Comparison of ENCODE assay signal across 9 mouse cellular contexts in genomic region chr11:75463624-75464023, GRCm38 (mm10). TPM values are rescaled to one million over a fixed set of nuclear protein-coding genes. Genes with fewer than 3 reads are reported as not detected.
DNase-seq lines count a peak whose midpoint lies in the region; ATAC-seq and TF ChIP-seq lines count a peak whose summit lies in the region.
"Had no signal": no experiment of that assay in that cellular context is flagged by ENCODE, and none has a peak within 500 bp of the region (broad histone marks: within the 10 kb centered on the region; RNA-seq: fewer than 3 reads in every experiment).

No protein-coding gene starts in this region.

- peaks cover 64% of the 10 kb centered on the region for H3K4me1 ChIP-seq in heart, embryonic 10.5 days
- H3K4me1 ChIP-seq in lung, embryonic 15.5 days, result peaks cover 48% of the 10 kb centered on the region
- H3K4me1 ChIP-seq in lung, adult 2 months (ENCODE audit: control insufficient read depth, insufficient read depth, low read length), result peaks cover 23% of the 10 kb centered on the region
- peaks cover 41% of the 10 kb centered on the region for H3K4me1 ChIP-seq in intestine, embryonic 15.5 days (replicated peaks)
- H3K4me1 ChIP-seq in small intestine, adult 2 months (ENCODE audit: control insufficient read depth, insufficient read depth, insufficient read length, low read length), result peaks cover 30% of the 10 kb centered on the region

- peaks cover 31% of the 10 kb centered on the region for H3K36me3 ChIP-seq in heart, embryonic 10.5 days
- peaks cover 8% of the 10 kb centered on the region for H3K36me3 ChIP-seq in lung, embryonic 15.5 days
- H3K36me3 ChIP-seq in intestine, embryonic 15.5 days, result peaks cover 6% of the 10 kb centered on the region; the same call in 1 of the 2 replicates
- H3K36me3 ChIP-seq in small intestine, adult 2 months (ENCODE audit: control insufficient read depth, insufficient read depth, low read length), result peaks cover 27% of the 10 kb centered on the region

- H3K27me3 ChIP-seq in heart, embryonic 10.5 days (ENCODE audit: insufficient read depth, poor library complexity, severe bottlenecking), result no peaks in the 10 kb centered on the region
- H3K27me3 ChIP-seq in lung, embryonic 15.5 days, result no peaks in the 10 kb centered on the region
- no peaks in the 10 kb centered on the region for H3K27me3 ChIP-seq in intestine, embryonic 15.5 days (replicated peaks)
- H3K27me3 ChIP-seq in small intestine, adult 2 months (ENCODE audit: control insufficient read depth, insufficient read depth, low read length), result no peaks in the 10 kb centered on the region

- peak overlapping the region; percentile 91; the same call in 1 of the 2 replicates for H3K27ac ChIP-seq in heart, embryonic 10.5 days
- peak overlapping the region; percentile 65 for H3K27ac ChIP-seq in lung, embryonic 15.5 days
- peak overlapping the region; percentile 41; the same call in 1 of the 2 replicates for H3K27ac ChIP-seq in intestine, embryonic 15.5 days
- peak overlapping the region; percentile 44 for H3K27ac ChIP-seq in small intestine, adult 2 months (ENCODE audit: insufficient read depth, low read depth, low read length)

- H3K4me2 ChIP-seq in lung, embryonic 15.5 days, result peak overlapping the region; percentile 98
- H3K4me2 ChIP-seq in intestine, embryonic 15.5 days (replicated peaks), result peak overlapping the region; percentile 91

- H3K9me3 ChIP-seq in heart, embryonic 10.5 days, result no peaks in the 10 kb centered on the region
- H3K9me3 ChIP-seq in lung, embryonic 15.5 days, result no peaks in the 10 kb centered on the region
- H3K9me3 ChIP-seq in intestine, embryonic 15.5 days, result no peaks in the 10 kb centered on the region

- H3K9ac ChIP-seq in lung, embryonic 15.5 days, result peak overlapping the region; percentile 21; the same call in 1 of the 2 replicates
- H3K9ac ChIP-seq in intestine, embryonic 15.5 days, result no peak overlapping the region

- no peak for ATAC-seq in lung, embryonic 15.5 days (ENCODE audit: borderline replicate concordance, extremely low read depth, low FRiP score, low TSS enrichment)
- ATAC-seq in intestine, embryonic 15.5 days, result no peak

- 74% methylated on average over 4 of the region's 4 CpGs for WGBS in heart, embryonic 10.5 days
- WGBS in lung, embryonic 15.5 days, result 51% methylated on average over 4 of the region's 4 CpGs
- 61% methylated on average over 4 of the region's 4 CpGs for WGBS in lung, adult 2 months
- 57% methylated on average over 4 of the region's 4 CpGs for WGBS in intestine, embryonic 15.5 days
- 26% methylated on average over 4 of the region's 4 CpGs for WGBS in small intestine, adult 2 months

- TF ChIP-seq CTCF in lung, adult 2 months (IDR thresholded peaks at IDR 0.05; ENCODE audit: insufficient read depth, low read length), result no peak
- TF ChIP-seq CTCF in small intestine, adult 2 months (IDR thresholded peaks at IDR 0.05; ENCODE audit: extremely low read depth, insufficient read length, insufficient replicate concordance, low read depth, low read length), result no peak

- no peak for TF ChIP-seq POLR2A in lung, adult 2 months (IDR thresholded peaks at IDR 0.05; ENCODE audit: borderline replicate concordance, extremely low read depth, low read depth, low read length)
- TF ChIP-seq POLR2A in small intestine, adult 2 months (IDR thresholded peaks at IDR 0.05; ENCODE audit: low read depth, low read length), result no peak

- no peak for DNase-seq in heart, embryonic 10.5 days (ENCODE audit: low spot score)
- no peak for DNase-seq in heart, adult 18-20 months
- DNase-seq in lung, adult 2 months, result no peak
- DNase-seq in ovary, postnatal 14 days (ENCODE audit: low spot score), result no peak
- no peak for DNase-seq in cerebellum, adult 8-10 months

- peak overlapping the region; percentile 92; the same call in 1 of the 2 replicates for H3K4me3 ChIP-seq in heart, embryonic 10.5 days
- no peak overlapping the region for H3K4me3 ChIP-seq in lung, embryonic 15.5 days
- H3K4me3 ChIP-seq in lung, adult 2 months (replicated peaks; ENCODE audit: extremely low read depth, low read depth, low read length), result no peak overlapping the region
- H3K4me3 ChIP-seq in intestine, embryonic 15.5 days (replicated peaks), result no peak overlapping the region
- H3K4me3 ChIP-seq in small intestine, adult 2 months (ENCODE audit: low read depth, low read length), result peak overlapping the region; percentile 97

RNA-seq across cellular contexts. Expression of gene Tlcd2, which starts 2.1 kb away (rescaled TPM):
- polyA plus RNA-seq in heart, embryonic 10.5 days (2016; fragmentation: Nextera tagmentation; extraction: Ambion mirVana), result 12.8 and 21.3 TPM in 2 replicates
- total RNA-seq in heart, adult 18-20 months (2021), result 1 to 10 TPM; 2.4 to 4.9 TPM
- 15.9 and 18.0 TPM in 2 replicates for polyA plus RNA-seq in lung, embryonic 15.5 days (2015; fragmentation: Nextera tagmentation; extraction: Ambion mirVana)
- polyA plus RNA-seq in lung, adult 2 months (2012; rRNA removed), result 15.3 and 29.6 TPM in 2 replicates
- 17.7 and 20.3 TPM in 2 replicates for polyA plus RNA-seq in intestine, embryonic 15.5 days (2015; fragmentation: Nextera tagmentation; extraction: Ambion mirVana)
- polyA plus RNA-seq in small intestine, adult 2 months (2012; rRNA removed), result 27.9 and 78.8 TPM in 2 replicates

RNA-seq across cellular contexts. Expression of gene Wdr81, which starts 9.1 kb away (rescaled TPM):
- 6.9 and 7.6 TPM in 2 replicates for polyA plus RNA-seq in heart, embryonic 10.5 days (2016; fragmentation: Nextera tagmentation; extraction: Ambion mirVana)
- total RNA-seq in heart, adult 18-20 months (2021), result 1 to 10 TPM; 7.6 to 8.3 TPM
- 4.5 and 4.8 TPM in 2 replicates for polyA plus RNA-seq in lung, embryonic 15.5 days (2015; fragmentation: Nextera tagmentation; extraction: Ambion mirVana)
- polyA plus RNA-seq in lung, adult 2 months (2012; rRNA removed), result 27.9 and 29.9 TPM in 2 replicates
- polyA plus RNA-seq in intestine, embryonic 15.5 days (2015; fragmentation: Nextera tagmentation; extraction: Ambion mirVana), result 6.1 and 7.0 TPM in 2 replicates
- polyA plus RNA-seq in small intestine, adult 2 months (2012; rRNA removed), result 8.3 and 18.3 TPM in 2 replicates

RNA-seq across cellular contexts. Expression of gene Prpf8, which starts 23.0 kb away (rescaled TPM):
- polyA plus RNA-seq in heart, embryonic 10.5 days (2016; fragmentation: Nextera tagmentation; extraction: Ambion mirVana), result 49.2 and 53.7 TPM in 2 replicates
- total RNA-seq in heart, adult 18-20 months (2021), result 10 to 100 TPM; 86.5 to 92.7 TPM
- polyA plus RNA-seq in lung, embryonic 15.5 days (2015; fragmentation: Nextera tagmentation; extraction: Ambion mirVana), result 56.9 and 57.3 TPM in 2 replicates
- 67.9 and 90.2 TPM in 2 replicates for polyA plus RNA-seq in lung, adult 2 months (2012; rRNA removed)
- polyA plus RNA-seq in intestine, embryonic 15.5 days (2015; fragmentation: Nextera tagmentation; extraction: Ambion mirVana), result 47.5 and 48.2 TPM in 2 replicates
- 23.4 and 44.2 TPM in 2 replicates for polyA plus RNA-seq in small intestine, adult 2 months (2012; rRNA removed)

RNA-seq across cellular contexts. Expression of gene Serpinf2, which starts 24.2 kb away (rescaled TPM):
- 3.6 and 98.2 TPM in 2 replicates for polyA plus RNA-seq in heart, embryonic 10.5 days (2016; fragmentation: Nextera tagmentation; extraction: Ambion mirVana)
- total RNA-seq in heart, adult 18-20 months (2021), result not detected
- 0.89 and 4.3 TPM in 2 replicates for polyA plus RNA-seq in lung, embryonic 15.5 days (2015; fragmentation: Nextera tagmentation; extraction: Ambion mirVana)
- polyA plus RNA-seq in lung, adult 2 months (2012; rRNA removed), result 0.60 and 0.82 TPM in 2 replicates
- polyA plus RNA-seq in intestine, embryonic 15.5 days (2015; fragmentation: Nextera tagmentation; extraction: Ambion mirVana), result 20.4 and 26.4 TPM in 2 replicates
- polyA plus RNA-seq in small intestine, adult 2 months (2012; rRNA removed), result 2.0 and 4.3 TPM in 2 replicates
- total RNA-seq: gastrocnemius, postnatal 14 days had no signal

RNA-seq across cellular contexts. Expression of gene Serpinf1, which starts 41.1 kb away (rescaled TPM):
- 53.6 and 168 TPM in 2 replicates for polyA plus RNA-seq in heart, embryonic 10.5 days (2016; fragmentation: Nextera tagmentation; extraction: Ambion mirVana)
- total RNA-seq in heart, adult 18-20 months (2021), result 10 to 100 TPM; 16.0 to 21.0 TPM
- polyA plus RNA-seq in lung, embryonic 15.5 days (2015; fragmentation: Nextera tagmentation; extraction: Ambion mirVana), result 46.1 and 57.0 TPM in 2 replicates
- polyA plus RNA-seq in lung, adult 2 months (2012; rRNA removed), result 96.0 and 110 TPM in 2 replicates
- polyA plus RNA-seq in intestine, embryonic 15.5 days (2015; fragmentation: Nextera tagmentation; extraction: Ambion mirVana), result 41.1 and 48.0 TPM in 2 replicates
- polyA plus RNA-seq in small intestine, adult 2 months (2012; rRNA removed), result 5.8 and 13.7 TPM in 2 replicates

Comparison
In these comparisons a context has a peak if more than half of its experiments do, and no peak if none do; other contexts are left out.
1. H3K27ac ChIP-seq: peak in every context shown above with its lines; median percentile 91 in heart, embryonic 10.5 days; 65 in lung, embryonic 15.5 days; 44 in small intestine, adult 2 months; 41 in intestine, embryonic 15.5 days.
2. H3K4me3 ChIP-seq: peak in heart, embryonic 10.5 days (single experiment) and small intestine, adult 2 months (single experiment); none in lung, embryonic 15.5 days (single experiment), lung, adult 2 months (single experiment) and intestine, embryonic 15.5 days (single experiment).